Mouse (Mus musculus) lung, postnatal 4 days (tissue): ENCODE measurements at regions not wholly inside any gene's neighbourhood (a gene's known extent, or its start where the extent isn't known, plus 50 kb on each side); places are given as distances from the start of the nearest gene placed in this dataset.

Experiments used
- DNase-seq, 2 experiments: peaks; one replicate each; pipeline ENCODE4 v3.0.0; 2021

- peak; percentile 22 to 53 for DNase-seq
Measured at GRCm38 (mm10) chr15:11565503-11566031, 166.1 kb upstream of the Tars start.

- DNase-seq = peak in 1 of 2 experiments; percentile 38
Measured at GRCm38 (mm10) chr15:11552568-11552967, 153.1 kb upstream of the Tars start.

GRCm38 (mm10) chr15:11552110-11552509 lies 152.6 kb upstream of the Tars start:
- no peak for DNase-seq

DNA sequence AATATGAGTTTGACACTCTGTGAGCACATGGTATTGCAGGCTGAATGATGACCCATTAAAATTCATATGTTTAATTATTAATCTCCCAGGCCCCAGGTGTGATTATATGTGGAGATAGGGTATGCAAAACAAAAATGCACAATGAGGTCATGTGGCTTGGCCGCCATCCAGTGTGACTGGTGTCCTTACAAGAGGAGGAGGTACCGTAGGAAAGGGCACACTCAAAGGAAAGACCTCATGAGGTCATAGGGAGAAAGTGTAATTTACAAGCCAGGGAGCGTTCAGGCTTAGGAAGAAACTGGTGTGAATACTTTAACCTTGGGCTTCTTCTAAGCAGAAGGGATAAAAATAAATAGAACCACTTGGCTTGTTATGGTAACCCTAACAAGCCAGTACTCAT lies 140.0 kb upstream of the Tars start:
- DNase-seq = no peak

GRCm38 (mm10) chr15:11536076-11536620 lies 136.7 kb upstream of the Tars start:
- peak; percentile 27 to 53 for DNase-seq

DNA sequence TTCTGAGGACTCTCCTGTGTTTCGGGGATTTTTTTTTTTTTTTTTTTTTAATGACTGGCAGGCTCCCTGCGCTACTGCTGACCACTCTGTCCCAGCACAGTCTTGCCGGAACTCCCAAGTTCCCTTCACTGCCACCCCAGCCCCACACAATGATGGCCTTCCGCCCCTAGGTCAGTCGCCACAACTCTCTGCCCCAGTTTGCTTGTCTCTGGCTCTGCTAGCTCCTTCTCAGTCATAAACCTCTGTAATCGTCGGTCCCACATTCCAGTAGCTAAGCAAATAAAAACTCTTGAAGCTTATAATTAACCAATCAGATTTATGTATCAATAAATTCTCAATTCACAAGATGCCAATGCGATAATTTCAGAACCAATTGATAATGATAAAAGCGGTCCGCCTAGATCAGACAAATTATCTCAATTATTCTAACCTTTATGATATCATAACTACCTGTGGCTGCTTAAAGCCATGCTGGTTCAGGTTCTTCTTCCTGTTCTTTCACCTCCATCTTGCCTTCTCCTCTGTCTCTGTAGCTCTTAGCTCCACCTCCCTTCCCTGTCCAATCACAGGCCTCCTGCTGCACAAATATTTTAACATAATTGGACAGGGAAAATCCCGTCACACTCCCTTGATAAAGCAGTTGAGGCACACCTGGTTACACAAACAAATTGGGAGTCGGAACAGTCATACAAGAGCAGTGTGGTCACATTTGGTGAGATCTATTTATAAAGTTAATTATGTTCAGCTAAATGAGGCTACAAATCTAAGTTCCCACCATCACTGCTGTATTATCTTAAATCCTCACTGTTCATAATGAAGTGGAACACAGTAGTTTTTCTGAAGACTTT lies 135.2 kb upstream of the Tars start:
- no peak for DNase-seq

GRCm38 (mm10) chr15:11533616-11534015 lies 134.2 kb upstream of the Tars start:
- no peak for DNase-seq

DNA sequence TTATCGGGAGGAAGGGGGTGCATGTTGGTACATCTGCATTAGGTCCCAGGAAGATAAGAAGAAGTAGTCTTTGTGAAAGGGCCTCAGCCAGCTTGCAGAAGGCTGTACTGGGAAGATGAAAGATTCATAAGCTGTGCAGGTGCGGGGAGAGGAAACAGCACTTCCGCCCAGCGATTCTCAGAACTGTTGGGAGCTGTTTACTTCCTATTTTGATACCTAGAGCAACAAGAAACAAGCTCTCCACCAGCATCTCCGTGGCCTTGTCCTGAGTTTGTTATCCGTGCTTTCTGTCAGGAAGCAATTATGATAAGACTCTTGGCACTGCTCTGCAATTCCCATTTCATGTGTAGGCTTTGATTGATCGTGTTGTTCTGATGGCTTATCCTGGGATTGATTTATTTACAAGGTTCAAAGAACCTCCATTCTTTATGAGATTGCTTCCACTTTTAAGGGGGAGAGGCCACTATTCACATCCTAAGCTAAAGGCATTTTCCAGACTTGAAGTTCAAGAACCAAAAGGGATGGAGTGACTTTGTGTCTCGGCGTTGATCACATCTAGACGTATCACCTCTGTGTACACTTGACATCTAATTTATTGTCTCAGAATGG lies 133.6 kb upstream of the Tars start:
- peak; percentile 24 to 34 for DNase-seq

- no peak for DNase-seq
Measured at GRCm38 (mm10) chr15:11532536-11532935, 133.1 kb upstream of the Tars start.

- DNase-seq = no peak
Measured at GRCm38 (mm10) chr15:11529819-11530810, 130.7 kb upstream of the Tars start.

DNA sequence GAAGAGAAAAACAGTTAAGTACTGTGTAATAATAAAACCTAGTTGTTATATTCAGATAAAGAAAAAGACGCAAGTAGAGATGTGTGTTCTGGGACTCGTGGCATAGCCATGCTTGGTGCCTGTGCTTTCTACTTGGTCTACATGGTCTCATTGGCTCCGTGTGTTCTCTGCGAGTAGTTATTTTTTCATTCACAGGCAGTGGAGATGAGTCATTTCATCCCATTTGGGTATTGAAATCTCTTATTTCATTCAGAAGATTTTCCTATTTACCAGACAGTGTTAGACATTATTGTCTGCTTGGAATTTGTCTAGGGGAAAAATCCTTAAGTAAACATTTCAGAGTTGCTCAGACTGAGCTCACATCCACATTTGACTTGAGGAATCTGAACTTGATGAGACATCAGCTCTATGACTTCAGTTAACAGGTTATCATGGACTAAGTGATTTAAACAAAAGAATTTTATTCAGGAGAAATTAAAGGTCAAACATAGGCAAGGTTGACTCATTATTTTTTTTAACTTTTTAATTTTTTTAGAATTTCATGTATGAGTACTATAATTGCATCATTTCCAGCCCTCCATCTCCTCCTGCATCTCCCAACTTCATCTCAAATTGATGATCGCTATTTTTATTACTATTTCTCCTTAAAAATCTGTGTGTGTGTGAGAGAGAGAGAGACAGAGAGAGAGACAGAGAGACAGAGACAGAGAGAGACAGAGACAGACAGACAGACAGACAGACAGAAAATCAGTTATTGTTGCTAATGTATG lies 125.1 kb upstream of the Tars start:
- DNase-seq = no peak

- DNase-seq = no peak
Measured at GRCm38 (mm10) chr15:11518565-11518964, 119.1 kb upstream of the Tars start.

- no peak for DNase-seq
Measured at GRCm38 (mm10) chr15:11517892-11518291, 118.4 kb upstream of the Tars start.

DNA sequence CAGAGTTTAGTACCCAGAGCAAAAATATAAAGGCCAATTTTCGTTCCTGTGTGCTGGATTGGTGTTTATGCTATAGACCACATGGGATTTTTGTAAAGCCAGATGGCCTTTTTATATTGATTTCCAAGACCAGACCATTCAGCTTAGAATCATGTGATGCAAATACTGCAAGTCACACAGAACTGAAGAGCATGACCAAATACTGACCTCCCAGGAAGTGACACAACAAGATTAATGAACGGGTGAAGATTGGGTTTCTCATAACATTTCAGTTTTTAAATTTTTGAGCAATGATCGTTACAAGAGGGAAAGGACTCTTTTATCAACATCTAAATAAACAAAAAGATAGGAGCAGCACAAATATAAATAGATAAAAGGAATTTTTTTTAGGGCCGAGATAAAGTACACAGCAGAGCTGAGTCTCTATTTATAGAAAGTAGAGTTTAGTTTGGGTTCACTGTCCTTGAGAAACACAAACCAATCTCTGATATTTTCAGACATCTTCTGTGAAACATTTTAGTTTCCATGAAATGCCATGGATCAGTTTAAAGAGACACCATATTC lies 105.7 kb upstream of the Tars start:
- DNase-seq = no peak

- no peak for DNase-seq
Measured at GRCm38 (mm10) chr15:11496436-11496835, 97.0 kb upstream of the Tars start.

DNA sequence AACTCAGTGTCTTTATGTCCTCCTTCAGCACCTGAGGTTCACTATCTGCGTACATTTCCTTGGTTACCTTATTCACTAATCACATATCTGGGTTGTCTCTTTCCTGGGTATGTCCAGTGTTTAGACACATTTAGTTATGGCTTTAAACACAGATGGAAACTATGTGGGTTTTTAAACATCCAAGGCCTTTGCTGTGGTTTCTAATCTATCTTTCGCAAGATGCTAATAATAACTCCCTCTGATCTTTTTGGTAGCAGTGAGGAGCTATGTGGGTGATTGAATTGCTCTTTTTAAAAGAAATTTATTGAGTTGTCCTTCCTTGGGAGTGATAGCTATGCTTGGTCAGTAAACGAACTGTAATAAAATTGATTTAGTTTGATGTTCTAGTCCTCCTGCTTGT lies 89.7 kb upstream of the Tars start:
- no peak for DNase-seq

GRCm38 (mm10) chr15:11487268-11487783 lies 87.9 kb upstream of the Tars start:
- DNase-seq = no peak

DNA sequence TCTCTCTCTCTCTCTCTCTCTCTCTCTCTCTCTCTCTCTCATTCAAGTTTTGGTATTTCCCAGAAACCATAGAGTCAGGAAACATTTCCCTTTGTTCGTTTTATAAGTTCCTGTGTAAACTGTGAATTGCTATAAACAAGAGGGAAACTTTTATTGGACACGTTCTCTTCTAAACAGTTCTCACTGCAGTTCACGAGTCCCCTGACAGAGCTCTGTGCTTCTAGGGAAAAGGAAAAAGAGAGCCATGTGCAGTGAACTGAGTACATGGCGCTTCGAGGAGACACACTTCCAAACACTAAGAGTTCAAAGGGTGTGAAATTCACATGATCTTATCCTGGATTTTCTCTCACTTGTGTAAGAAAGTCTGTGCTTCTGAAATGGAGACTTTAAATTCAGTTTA lies 84.5 kb upstream of the Tars start:
- DNase-seq = no peak

- no peak for DNase-seq
Measured at GRCm38 (mm10) chr15:11479166-11479944, 79.9 kb upstream of the Tars start.

- DNase-seq = no peak
Measured at GRCm38 (mm10) chr15:11476248-11476647, 76.8 kb upstream of the Tars start.
